Mouse (Mus musculus) G1E (cell line): ENCODE results near the gene Fbxo11.
"Not testable (repeated sequence)": the region's sequence is repeated elsewhere in the genome, so short reads cannot be mapped to it uniquely, and the experiment has no call there.

Experiments used
- CTCF ChIP-seq: IDR thresholded peaks from 2 replicates; pipeline ENCODE4 v1.5.1; 2012; ENCODE audit warnings: low read depth, low read length, inconsistent platforms, mixed read lengths
- TAL1 ChIP-seq: conservative IDR thresholded peaks from 2 replicates; pipeline ENCODE4 v1.6.1; 2012; ENCODE audit warnings: low read depth, low read length, inconsistent platforms, mixed read lengths

DNA sequence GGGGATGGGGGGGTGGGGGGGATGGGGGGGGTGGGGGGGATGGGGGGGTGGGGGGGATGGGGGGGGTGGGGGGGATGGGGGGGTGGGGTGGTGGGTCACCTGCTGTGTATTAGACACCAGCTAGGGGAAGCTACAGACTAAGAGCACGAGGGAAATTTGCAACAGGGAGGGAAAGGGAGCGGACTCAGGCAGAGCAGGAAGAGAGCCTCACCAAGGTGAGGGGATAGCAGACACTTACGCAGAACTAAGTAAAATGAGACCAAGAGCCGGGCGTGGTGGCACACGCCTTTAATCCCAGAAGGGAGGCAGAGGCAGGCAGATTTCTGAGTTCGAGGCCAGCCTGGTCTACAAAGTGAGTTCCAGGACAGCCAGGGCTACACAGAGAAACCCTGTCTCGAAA, 49.1 kb downstream of the Fbxo11 start:
- not testable (repeated sequence) for TF ChIP-seq CTCF, TAL1
